Mouse (Mus musculus): ENCODE results near the gene Zfp300.

Gene Zfp300

DNA sequence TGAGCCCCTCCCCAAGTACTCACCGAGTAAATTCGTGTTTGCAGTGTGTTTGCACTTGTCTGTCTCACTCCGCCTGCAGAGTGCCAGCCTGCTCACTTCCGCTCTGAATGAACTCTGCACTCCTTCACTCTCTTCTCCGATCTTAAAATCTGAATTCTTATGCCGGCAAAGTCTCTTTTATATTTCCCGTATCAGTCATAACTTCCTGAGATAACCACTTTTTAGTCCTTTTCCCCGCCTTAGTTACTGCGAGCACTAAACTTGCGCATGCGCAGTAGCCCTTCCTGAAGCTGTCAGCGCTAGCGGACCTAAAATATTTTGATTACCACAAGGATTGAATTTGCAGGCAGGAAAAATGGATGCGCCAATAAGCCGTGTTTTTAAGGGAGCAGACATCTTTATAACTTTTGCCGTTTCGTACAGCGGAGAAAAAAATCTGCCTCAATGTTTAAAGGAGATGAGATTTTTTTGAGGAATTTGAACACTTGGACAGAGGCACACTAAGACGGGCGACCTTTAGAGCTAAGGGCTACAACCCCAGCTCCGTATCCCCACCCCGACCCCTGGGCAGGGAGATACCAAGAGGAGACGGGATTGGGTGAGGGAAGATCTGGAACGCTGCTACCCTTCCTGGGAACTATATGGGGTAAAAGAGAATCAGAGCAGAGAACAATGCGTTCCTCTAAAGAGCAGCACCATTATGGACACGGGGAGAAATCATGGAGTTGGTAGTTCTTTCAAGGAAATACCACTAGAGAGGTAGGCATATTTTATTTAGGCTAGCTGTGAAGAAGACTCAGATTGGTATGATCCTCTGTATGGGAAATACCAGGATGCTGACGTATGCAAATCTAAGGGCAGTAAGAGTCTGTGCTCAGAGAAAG is at the start of gene Zfp300:
TSS of gene Zfp300 (minus strand) at position 545 of the 884 bp plus-strand sequence.
- peak; percentile 84 for DNase-seq (ENCODE audit: low read depth, low spot score)

DNA sequence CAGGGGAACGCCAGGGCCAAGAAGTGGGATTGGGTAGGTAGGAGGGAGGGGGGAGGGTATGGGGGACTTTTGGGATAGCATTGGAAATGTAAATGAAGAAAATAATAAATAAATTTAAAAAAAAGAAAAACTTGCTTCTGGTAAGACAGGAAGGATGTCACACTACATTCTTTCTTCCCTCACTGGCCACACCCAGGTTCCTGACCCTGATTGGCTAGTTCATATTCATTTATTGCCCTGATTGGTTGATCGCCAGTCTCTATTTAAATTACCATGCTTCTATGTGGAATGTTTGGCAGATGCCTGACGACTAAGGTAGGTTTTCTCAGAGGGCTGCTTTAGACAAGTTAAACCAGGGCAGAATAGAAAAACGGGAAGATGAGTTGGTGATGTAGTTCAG is 26.2 kb upstream of the Zfp300 start, which contains the start of gene Ssxa1:
TSS of gene Ssxa1 (plus strand) at position 301 of the 400 bp plus-strand sequence.
- DNase-seq (ENCODE audit: low read depth, low spot score) = no peak

DNA sequence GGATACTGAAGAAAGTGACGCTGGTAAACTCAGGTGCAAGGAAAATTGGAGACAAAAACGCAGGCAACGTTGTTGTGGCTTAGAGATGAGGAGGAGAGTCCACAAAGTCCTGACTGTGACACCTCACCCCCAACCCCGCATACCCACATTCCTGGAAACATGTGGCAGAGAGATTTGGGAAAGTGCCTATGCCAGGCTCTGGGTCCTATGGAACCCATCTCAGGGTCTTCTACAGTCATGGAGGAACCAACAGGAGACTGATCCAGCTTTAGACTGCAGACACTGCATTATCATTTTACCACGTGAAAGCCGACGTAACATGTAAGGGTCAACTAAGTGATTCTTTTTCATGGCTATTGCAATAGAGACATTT is 526 bp upstream of the Zfp300 start:
- DNase-seq (ENCODE audit: low read depth, low spot score) = no peak

DNA sequence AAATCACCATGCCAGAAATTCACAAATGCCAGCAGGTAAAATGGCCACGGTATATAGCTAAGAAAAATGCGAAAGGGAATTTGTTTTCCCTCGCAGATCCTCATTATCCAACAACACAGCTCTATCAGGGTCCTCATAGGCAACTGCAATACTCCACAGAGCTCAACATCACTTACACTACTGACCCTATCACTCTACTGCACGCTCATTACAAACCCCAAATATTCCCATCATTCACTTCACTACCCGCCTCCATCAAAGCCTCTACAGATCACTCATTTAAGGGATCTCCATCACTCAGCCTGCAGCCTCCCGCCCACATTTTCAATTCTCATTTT is 713 bp downstream of the Zfp300 start:
- no peak for DNase-seq (ENCODE audit: low read depth, low spot score)

DNA sequence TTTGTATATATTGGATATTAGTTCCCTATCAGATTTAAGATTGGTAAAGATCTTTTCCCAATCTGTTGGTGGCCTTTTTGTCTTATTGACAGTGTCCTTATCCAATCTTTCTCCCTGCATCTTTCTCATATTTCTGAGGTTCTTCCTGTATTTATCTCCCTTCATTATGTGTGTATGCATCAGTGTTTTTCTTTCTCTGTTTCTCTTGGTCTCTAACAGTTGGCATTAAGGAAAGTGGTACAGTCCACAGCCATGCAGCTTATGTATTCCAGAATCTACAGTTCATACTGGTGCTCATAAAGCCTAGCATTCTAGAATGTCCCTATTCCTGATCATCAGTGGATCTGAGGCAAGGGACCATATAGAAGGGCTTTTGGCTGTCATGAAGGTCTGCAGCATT is 21.2 kb downstream of the Zfp300 start, which contains the start of gene Spaca5:
TSS of gene Spaca5 (plus strand) at position 301 of the 400 bp plus-strand sequence.
- DNase-seq (ENCODE audit: low read depth, low spot score) = no peak

DNA sequence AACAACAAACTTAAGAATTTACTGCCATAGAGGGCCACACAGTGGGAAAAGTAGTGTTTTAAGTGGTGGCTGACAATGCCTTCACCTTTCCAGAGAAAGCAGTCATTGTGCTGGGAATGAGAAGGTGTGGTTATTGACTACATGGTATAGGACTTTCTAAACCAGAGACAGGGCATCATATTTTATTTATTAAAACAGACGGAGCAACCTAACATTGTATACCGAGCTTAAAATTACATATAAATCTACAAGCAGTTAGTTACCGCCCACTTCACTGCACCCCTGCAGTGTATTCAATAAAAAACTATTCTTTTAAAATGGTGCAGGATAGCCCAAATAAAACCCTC is 26.8 kb downstream of the Zfp300 start:
- no peak for DNase-seq (ENCODE audit: low read depth, low spot score)

DNA sequence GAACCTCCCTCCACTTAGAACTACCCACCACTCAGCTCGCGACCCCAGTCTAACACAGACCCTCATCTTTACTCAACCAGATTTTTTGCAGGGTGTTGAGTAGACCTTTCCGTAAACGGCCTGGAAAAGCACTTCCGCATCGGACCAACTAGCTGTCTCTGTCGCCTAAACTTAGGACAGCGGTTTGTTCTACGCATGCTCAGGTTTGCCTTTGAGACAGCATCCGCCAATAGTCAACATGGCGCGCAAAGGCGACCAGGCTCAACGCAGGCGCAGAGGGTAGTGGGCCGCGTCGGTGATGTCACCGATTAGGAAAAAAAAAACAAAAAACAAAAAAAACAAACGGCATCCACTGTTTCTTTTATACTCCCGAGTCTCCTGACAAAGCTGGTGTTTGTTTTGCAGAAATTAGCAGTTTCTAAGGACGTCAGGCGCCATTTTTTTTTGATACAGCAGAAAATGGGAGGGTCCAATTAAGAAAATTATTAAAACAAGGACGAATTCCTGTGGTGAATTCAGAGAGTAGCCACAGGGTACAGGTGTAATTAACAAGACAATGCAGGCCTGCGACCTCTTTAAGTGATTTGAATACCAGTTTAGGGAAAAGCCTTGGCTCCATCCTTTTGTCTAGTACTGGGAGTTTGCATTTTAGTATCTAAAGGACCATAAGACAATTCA is 27.3 kb downstream of the Zfp300 start, which contains the start of gene Zfp182:
TSS of gene Zfp182 (minus strand) at position 451 of the 678 bp plus-strand sequence.
- peak; percentile 87 for DNase-seq (ENCODE audit: low read depth, low spot score)

DNA sequence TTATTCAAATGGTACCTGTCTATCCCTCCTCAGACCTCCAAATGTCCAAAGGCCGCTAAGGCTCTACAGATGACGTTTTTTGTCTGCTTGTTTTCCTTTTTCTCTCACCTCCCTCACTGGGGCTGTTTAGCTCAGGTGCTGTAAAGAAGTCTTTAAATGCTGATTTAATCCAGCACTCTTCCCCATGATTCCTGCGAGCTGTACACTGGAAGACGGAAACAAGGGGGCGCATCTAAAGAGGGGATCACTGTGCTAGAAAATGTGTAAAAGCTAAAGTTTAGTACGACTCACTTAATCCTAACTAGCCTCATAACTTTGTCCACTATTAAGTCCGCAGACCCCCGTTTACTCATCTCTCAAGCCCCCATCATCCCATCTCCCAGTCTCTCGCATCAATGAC is 27.9 kb downstream of the Zfp300 start:
- DNase-seq (ENCODE audit: low read depth, low spot score) = no peak

Measured in CD4-positive helper T cell, adult 2 months (primary cell).